Mouse (Mus musculus) testis, postnatal 10 days (tissue): ENCODE measurements around the gene Iqce.

Experiments
- DNase-seq: peaks from one replicate; pipeline ENCODE4 v3.0.0; 2021; ENCODE audit warnings: low spot score

Iqce gene

GRCm38 (mm10) chr5:140637989-140638388 is 64.2 kb downstream of the Iqce start:
- no peak for DNase-seq

GRCm38 (mm10) chr5:140637058-140637410 is 65.1 kb downstream of the Iqce start:
- DNase-seq = no peak

- DNase-seq = no peak
Observed at GRCm38 (mm10) chr5:140636316-140637057, 65.7 kb downstream of the Iqce start.

- no peak for DNase-seq
Observed at GRCm38 (mm10) chr5:140634798-140635722, 67.1 kb downstream of the Iqce start.

GRCm38 (mm10) chr5:140633432-140633831 is 68.7 kb downstream of the Iqce start:
- no peak for DNase-seq

GRCm38 (mm10) chr5:140628995-140629394 is 73.2 kb downstream of the Iqce start:
- DNase-seq = no peak

GRCm38 (mm10) chr5:140627580-140627979 is 74.6 kb downstream of the Iqce start:
- no peak for DNase-seq

- no peak for DNase-seq
Observed at GRCm38 (mm10) chr5:140624961-140625360, 77.2 kb downstream of the Iqce start.

- DNase-seq = no peak
Observed at GRCm38 (mm10) chr5:140624238-140624637, 77.9 kb downstream of the Iqce start.

- DNase-seq = no peak
Observed at GRCm38 (mm10) chr5:140623791-140624190, 78.4 kb downstream of the Iqce start.

- no peak for DNase-seq
Observed at GRCm38 (mm10) chr5:140622978-140623670, 79.1 kb downstream of the Iqce start.

GRCm38 (mm10) chr5:140621517-140621916 is 80.7 kb downstream of the Iqce start:
- peak; percentile 76 for DNase-seq

GRCm38 (mm10) chr5:140621092-140621491 is 81.1 kb downstream of the Iqce start:
- DNase-seq = no peak

- no peak for DNase-seq
Observed at GRCm38 (mm10) chr5:140619895-140620736, 82.1 kb downstream of the Iqce start.

- peak; percentile 91 for DNase-seq
Observed at GRCm38 (mm10) chr5:140619151-140619771, 82.9 kb downstream of the Iqce start.

GRCm38 (mm10) chr5:140617714-140618113 is 84.5 kb downstream of the Iqce start:
- DNase-seq = no peak

- DNase-seq = no peak
Observed at GRCm38 (mm10) chr5:140616691-140617090, 85.5 kb downstream of the Iqce start.

- DNase-seq = no peak
Observed at GRCm38 (mm10) chr5:140616110-140616503, 86.1 kb downstream of the Iqce start.

GRCm38 (mm10) chr5:140615321-140616109 is 86.7 kb downstream of the Iqce start:
- no peak for DNase-seq

GRCm38 (mm10) chr5:140614837-140615236 is 87.3 kb downstream of the Iqce start:
- DNase-seq = no peak
